Mouse (Mus musculus) myocyte (in vitro differentiated cells): ENCODE results near the gene Tprg.

ENCODE experiments used
- CEBPB ChIP-seq: IDR thresholded peaks from 2 replicates; pipeline ENCODE4 v1.6.1; 2011; ENCODE audit warnings: mild to moderate bottlenecking, moderate library complexity; ENCODE audit not compliant: poor library complexity, insufficient read depth, severe bottlenecking
- MYOG ChIP-seq, 3 experiments: IDR thresholded peaks; one replicate each; pipeline ENCODE4 v1.6.1; 2011; ENCODE audit warnings: control low read depth in 2 of 3, low read depth in 2 of 3, mild to moderate bottlenecking in 2 of 3; ENCODE audit not compliant: insufficient read length in 2 of 3, control insufficient read depth in 1 of 3, insufficient read depth in 1 of 3
- POLR2A ChIP-seq: IDR thresholded peaks from one replicate; pipeline ENCODE4 v1.6.1; 2011; ENCODE audit warnings: low read depth, mild to moderate bottlenecking, control low read depth, moderate library complexity; ENCODE audit not compliant: insufficient read length
- POLR2AphosphoS2 ChIP-seq: IDR thresholded peaks from one replicate; pipeline ENCODE4 v1.6.1; 2011; ENCODE audit warnings: low read depth, control low read depth; ENCODE audit not compliant: insufficient read length
- TCF12 ChIP-seq: IDR thresholded peaks from one replicate; pipeline ENCODE4 v1.6.1; 2011; ENCODE audit warnings: mild to moderate bottlenecking, control low read depth; ENCODE audit not compliant: poor library complexity, insufficient read depth, severe bottlenecking
- USF1 ChIP-seq: IDR thresholded peaks from one replicate; pipeline ENCODE4 v1.6.1; 2011; ENCODE audit warnings: low read depth, mild to moderate bottlenecking, control low read depth, moderate library complexity

DNA sequence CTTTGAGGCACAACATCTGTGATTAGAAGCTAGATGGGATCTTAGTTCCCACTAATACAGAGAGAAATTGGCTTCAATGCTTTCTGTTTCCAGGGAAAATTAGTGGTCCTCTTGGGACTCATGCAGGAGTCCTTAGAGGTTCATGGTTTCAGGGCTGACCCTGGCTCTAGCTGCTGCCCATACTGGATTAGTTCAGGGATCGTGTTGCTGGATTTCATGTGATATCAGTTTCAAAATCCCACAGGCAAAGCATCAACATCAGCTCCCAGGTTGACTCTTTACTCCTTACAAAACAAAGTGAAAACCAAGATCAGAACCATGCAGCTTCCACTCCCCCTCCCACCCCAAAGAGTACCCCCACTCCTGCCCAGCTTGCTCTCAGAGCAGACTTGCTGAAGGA is 127.3 kb downstream of the Tprg start:
- TF ChIP-seq TCF12 (no peak), CEBPB (no peak), USF1 (no peak), POLR2A (no peak), MYOG (IDR thresholded peaks at IDR 0.05; ENCODE audit: control insufficient read depth in 1 of 3, insufficient read depth in 1 of 3, insufficient read length in 2 of 3, low read depth in 2 of 3) (no peak), POLR2AphosphoS2 (no peak)
